Mouse (Mus musculus) ovary, postnatal 36 days (tissue): ENCODE measurements around the gene Smox.
"Not testable (repeated sequence)": the region's sequence is repeated elsewhere in the genome, so short reads cannot be mapped to it uniquely, and the experiment has no call there.

Source experiments
- DNase-seq: peaks from one replicate; pipeline ENCODE4 v3.0.0; 2022; ENCODE audit warnings: low spot score, mixed read lengths

Gene Smox

GRCm38 (mm10) chr2:131491196-131491595 is at the start of gene Smox:
Smox (plus strand) TSS chr2:131491496.
- DNase-seq: no peak

- DNase-seq: no peak
These were observed 48.0 kb upstream of the Smox start for GRCm38 (mm10) chr2:131443084-131443890.

- no peak for DNase-seq
These were observed 47.5 kb upstream of the Smox start for GRCm38 (mm10) chr2:131443891-131444190.

GRCm38 (mm10) chr2:131446416-131446982 is 44.8 kb upstream of the Smox start:
- no peak for DNase-seq

- DNase-seq: no peak
These were observed 43.5 kb upstream of the Smox start for GRCm38 (mm10) chr2:131447566-131448330.

- DNase-seq: no peak
These were observed 42.9 kb upstream of the Smox start for GRCm38 (mm10) chr2:131448353-131448752.

- no peak for DNase-seq
These were observed 41.6 kb upstream of the Smox start for GRCm38 (mm10) chr2:131449720-131450119.

GRCm38 (mm10) chr2:131450491-131450890 is 40.8 kb upstream of the Smox start:
- no peak for DNase-seq

GRCm38 (mm10) chr2:131457728-131458127 is 33.6 kb upstream of the Smox start:
- DNase-seq: no peak

- DNase-seq: no peak
These were observed 30.2 kb upstream of the Smox start for GRCm38 (mm10) chr2:131460946-131461682.

- no peak for DNase-seq
These were observed 28.3 kb upstream of the Smox start for GRCm38 (mm10) chr2:131462991-131463390.

- DNase-seq: no peak
These were observed 27.1 kb upstream of the Smox start for GRCm38 (mm10) chr2:131464147-131464546.

GRCm38 (mm10) chr2:131466732-131467131 is 24.6 kb upstream of the Smox start:
- DNase-seq: no peak

GRCm38 (mm10) chr2:131469916-131470315 is 21.4 kb upstream of the Smox start:
- DNase-seq: no peak

GRCm38 (mm10) chr2:131473749-131474148 is 17.5 kb upstream of the Smox start:
- no peak for DNase-seq

GRCm38 (mm10) chr2:131477105-131477504 is 14.2 kb upstream of the Smox start:
- DNase-seq: not testable (repeated sequence)

GRCm38 (mm10) chr2:131477917-131478316 is 13.4 kb upstream of the Smox start:
- DNase-seq: no peak

GRCm38 (mm10) chr2:131478349-131478748 is 12.9 kb upstream of the Smox start:
- DNase-seq: no peak

- DNase-seq: no peak
These were observed 12.4 kb upstream of the Smox start for GRCm38 (mm10) chr2:131478916-131479315.

- DNase-seq: no peak
These were observed 9.6 kb upstream of the Smox start for GRCm38 (mm10) chr2:131481733-131482132.

GRCm38 (mm10) chr2:131482478-131482877 is 8.8 kb upstream of the Smox start:
- no peak for DNase-seq

GRCm38 (mm10) chr2:131483562-131483961 is 7.7 kb upstream of the Smox start:
- no peak for DNase-seq
